Mouse (Mus musculus): ENCODE measurements around the gene Mcl1. TPM values are rescaled to one million over a fixed set of nuclear protein-coding genes. Genes with fewer than 3 reads are reported as not detected.
A peak's percentile ranks its signal among the peaks of the same experiment; 100 is the strongest.
"Not testable (repeated sequence)": the region's sequence is repeated elsewhere in the genome, so short reads cannot be mapped to it uniquely, and the experiment has no call there.

Mcl1 gene
- polyA plus RNA-seq (2015; fragmentation: Nextera tagmentation; extraction: Ambion mirVana), result 50.5 and 52.3 TPM in 2 replicates

DNA sequence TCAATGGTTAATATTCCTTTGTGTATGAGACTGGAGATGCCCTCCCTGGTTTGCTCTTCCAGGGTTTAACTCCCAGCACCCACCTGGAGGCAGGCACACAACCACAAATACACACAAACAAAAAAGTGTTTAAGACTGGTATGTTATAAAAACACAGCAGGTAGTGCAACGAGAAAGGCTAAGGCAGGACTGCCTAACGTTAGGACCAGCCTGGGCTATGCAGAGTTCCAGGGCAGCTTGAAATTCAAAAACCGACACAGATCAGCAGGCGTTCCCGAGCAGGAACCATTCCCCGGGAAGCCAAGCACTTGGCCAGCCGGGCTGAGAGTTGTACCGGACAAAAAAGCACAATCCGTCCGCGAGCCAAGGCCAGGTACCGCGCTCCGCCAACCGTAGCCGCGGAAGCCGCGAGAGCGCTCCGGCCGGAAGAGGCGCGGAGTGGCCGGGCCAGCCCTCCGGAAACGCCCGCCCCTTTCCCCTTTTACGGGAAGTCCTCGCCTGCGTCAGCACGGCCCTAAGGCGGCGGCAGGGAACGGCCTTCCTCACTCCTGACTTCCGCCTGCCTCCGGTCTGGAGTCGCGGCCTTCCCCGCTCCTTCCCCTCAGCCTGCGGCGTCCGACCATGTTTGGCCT is at the start of gene Mcl1:
TSS of gene Mcl1 (plus strand) at position 553 of the 632 bp plus-strand sequence.
- H3K9me3 ChIP-seq, result no peaks in the 10 kb centered on the region
- H3K27me3 ChIP-seq (replicated peaks), result no peaks in the 10 kb centered on the region
- WGBS, result under 1% methylated on average over 43 of the region's 43 CpGs
- peaks cover 24% of the 10 kb centered on the region for H3K4me1 ChIP-seq (replicated peaks)
- ATAC-seq, result peak; percentile 96
- peak within 1 kb of the TSS; percentile 93 for H3K4me3 ChIP-seq (replicated peaks)
- peak within 1 kb of the TSS; percentile 62 for H3K4me2 ChIP-seq (replicated peaks)
- 0 out of 2 replicates have a peak, but pooled peaks cover under 1% of the 10 kb centered on the region for H3K36me3 ChIP-seq
- H3K9ac ChIP-seq, result peak within 1 kb of the TSS; percentile 99
- peak within 1 kb of the TSS; percentile 97 for H3K27ac ChIP-seq

DNA sequence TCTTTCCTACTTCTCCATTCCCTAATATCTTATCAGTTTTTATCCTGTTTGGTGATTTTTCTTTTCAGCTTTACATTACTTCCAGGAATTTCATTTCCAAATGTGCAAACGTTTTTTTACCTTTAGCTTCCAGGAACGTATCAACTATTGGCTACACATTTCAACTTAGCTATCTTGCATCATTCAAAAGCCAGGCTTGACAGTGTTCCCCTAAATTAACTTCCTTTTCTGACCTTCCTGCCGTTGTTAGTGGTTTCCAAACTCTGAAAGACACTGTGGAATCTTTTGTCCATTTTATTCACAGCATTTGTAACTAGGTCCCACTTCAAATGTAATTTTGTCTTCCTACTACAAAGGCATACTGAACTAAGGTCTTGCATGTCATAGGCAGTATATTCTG is 49.4 kb upstream of the Mcl1 start:
- no peak overlapping the region for H3K9ac ChIP-seq
- H3K9me3 ChIP-seq, result no peaks in the 10 kb centered on the region
- H3K4me3 ChIP-seq (replicated peaks), result no peak overlapping the region
- no peaks in the 10 kb centered on the region for H3K4me1 ChIP-seq (replicated peaks)
- ATAC-seq, result no peak
- H3K27ac ChIP-seq, result no peak overlapping the region
- WGBS, result 76% methylated on average over 3 of the region's 3 CpGs
- H3K4me2 ChIP-seq (replicated peaks), result no peak overlapping the region
- no peaks in the 10 kb centered on the region for H3K27me3 ChIP-seq (replicated peaks)
- peaks cover 17% of the 10 kb centered on the region for H3K36me3 ChIP-seq

DNA sequence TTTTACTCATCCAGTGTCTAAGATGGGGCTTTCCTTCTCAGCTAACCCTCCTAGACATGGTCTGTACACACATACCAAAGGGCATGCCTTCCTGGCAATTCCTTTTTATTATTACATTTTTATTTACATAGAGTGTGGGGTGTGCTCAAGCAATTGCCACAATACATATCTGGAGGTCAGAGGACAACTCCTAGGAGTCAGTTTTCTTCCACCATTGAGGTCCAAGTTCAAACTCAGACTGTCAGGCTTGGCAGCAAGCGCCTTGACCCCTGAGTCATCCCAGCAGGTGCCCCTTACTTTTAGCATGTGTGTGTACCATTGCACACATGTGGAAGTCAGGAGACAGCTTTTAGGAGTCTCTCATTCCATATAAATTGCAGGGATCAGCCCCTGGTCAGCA is 44.6 kb upstream of the Mcl1 start:
- no peaks in the 10 kb centered on the region for H3K27me3 ChIP-seq (replicated peaks)
- no peaks in the 10 kb centered on the region for H3K4me1 ChIP-seq (replicated peaks)
- H3K9me3 ChIP-seq, result no peaks in the 10 kb centered on the region
- H3K36me3 ChIP-seq, result peaks cover 29% of the 10 kb centered on the region
- H3K4me2 ChIP-seq (replicated peaks), result no peak overlapping the region
- ATAC-seq, result peak; percentile 91
- H3K27ac ChIP-seq, result 0 out of 2 replicates have a peak overlapping the region, but pooled peaks have one; percentile 40
- H3K9ac ChIP-seq, result no peak overlapping the region
- H3K4me3 ChIP-seq (replicated peaks), result no peak overlapping the region
- 77% methylated on average over 1 of the region's 1 CpGs for WGBS

DNA sequence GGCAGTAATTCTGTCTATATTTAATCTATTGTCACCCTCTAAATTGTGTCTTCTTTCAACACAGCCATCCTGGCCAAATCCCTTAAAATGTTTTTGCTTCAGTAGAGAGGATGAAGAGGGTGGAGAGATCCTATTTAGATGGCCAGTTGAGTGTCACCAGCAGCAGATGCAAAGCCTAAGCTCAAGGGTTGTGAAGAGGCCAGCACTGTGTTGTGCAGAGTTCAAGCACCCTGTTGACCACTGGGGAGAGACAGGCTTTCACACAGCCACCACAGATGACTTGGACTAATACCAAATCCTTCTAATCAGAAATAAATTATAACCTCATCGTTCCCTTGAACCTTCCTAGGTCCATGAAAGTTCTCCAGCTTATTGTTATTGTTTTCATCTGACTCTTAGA is 40.1 kb upstream of the Mcl1 start:
- Histone ChIP-seq H3K36me3 (peaks cover 18% of the 10 kb centered on the region), H3K4me2 (replicated peaks) (no peak overlapping the region), H3K4me1 (replicated peaks) (no peaks in the 10 kb centered on the region), H3K9ac (no peak overlapping the region), H3K9me3 (no peaks in the 10 kb centered on the region), H3K27ac (no peak overlapping the region), H3K27me3 (replicated peaks) (no peaks in the 10 kb centered on the region), H3K4me3 (replicated peaks) (no peak overlapping the region)
- WGBS, result 61% methylated on average over 1 of the region's 1 CpGs
- ATAC-seq, result no peak

DNA sequence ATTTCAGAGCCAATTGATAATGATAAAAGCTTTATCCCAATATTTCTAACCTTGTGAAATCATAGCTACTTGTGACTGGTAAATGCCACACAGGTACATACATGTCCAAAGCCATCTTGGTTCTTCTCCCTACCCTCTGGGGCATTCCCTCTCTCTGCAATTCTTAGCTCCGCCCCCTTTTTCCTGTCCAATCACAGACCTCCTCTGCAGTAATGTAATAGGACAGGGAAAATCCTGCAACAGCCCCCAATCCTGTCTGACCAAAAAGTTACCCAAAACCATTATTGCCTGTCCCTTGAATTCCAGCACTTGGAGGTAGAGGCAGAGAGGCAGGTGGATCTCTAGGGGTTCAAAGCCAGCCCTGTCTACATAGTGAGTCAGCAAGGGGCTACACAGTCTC is 37.3 kb upstream of the Mcl1 start:
- no peak for ATAC-seq
- Histone ChIP-seq H3K4me3 (replicated peaks) (no peak overlapping the region), H3K9ac (no peak overlapping the region), H3K27me3 (replicated peaks) (no peaks in the 10 kb centered on the region), H3K9me3 (no peaks in the 10 kb centered on the region), H3K4me1 (replicated peaks) (0 out of 2 replicates have a peak, but pooled peaks cover 6% of the 10 kb centered on the region), H3K36me3 (peaks cover 17% of the 10 kb centered on the region), H3K4me2 (replicated peaks) (no peak overlapping the region), H3K27ac (no peak overlapping the region)
- 87% methylated on average over 1 of the region's 1 CpGs for WGBS

DNA sequence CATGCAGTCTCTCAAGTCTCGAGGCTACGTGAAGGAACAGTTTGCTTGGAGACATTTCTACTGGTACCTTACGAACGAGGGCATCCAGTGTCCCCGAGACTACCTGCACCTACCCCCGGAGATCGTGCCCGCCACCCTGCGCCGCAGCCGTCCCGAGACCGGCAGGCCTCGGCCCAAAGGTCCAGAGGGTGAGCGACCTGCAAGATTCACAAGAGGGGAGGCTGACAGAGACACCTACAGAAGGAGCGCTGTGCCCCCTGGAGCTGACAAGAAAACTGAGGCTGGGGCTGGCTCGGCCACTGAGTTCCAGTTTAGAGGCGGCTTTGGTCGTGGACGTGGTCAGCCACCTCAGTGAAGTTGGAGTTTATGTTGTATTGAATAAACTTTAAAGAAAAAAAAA is 36.2 kb upstream of the Mcl1 start:
- peaks cover 13% of the 10 kb centered on the region; the same call in 1 of the 2 replicates for H3K36me3 ChIP-seq
- H3K27ac ChIP-seq; ATAC-seq; H3K9ac ChIP-seq; H3K4me1 ChIP-seq (replicated peaks); H3K27me3 ChIP-seq (replicated peaks); H3K9me3 ChIP-seq; H3K4me3 ChIP-seq (replicated peaks); H3K4me2 ChIP-seq (replicated peaks): not testable (repeated sequence)
- WGBS, result 95% methylated on average over 20 of the region's 20 CpGs

DNA sequence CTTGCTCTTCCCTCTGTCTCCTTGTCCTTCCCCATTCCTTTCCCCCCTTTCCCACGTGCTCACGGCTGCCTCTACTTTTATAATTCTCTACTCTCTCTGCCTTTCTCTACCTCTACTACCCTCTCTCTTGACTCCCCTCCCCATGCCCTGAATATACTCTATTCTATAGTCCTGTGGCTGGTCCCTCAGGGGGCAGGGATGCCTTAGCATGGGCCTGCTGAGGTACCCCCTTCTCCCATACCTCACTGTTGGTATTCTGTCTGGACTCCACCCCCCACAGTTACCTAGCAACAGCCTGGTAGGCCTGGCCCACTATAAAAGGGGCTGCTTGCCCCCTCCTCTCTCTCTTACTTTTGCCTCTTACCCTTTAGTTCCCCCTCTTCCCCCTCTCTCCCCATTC is 35.0 kb upstream of the Mcl1 start:
- Histone ChIP-seq H3K27ac (no peak overlapping the region), H3K9me3 (no peaks in the 10 kb centered on the region), H3K36me3 (peaks cover 14% of the 10 kb centered on the region), H3K4me2 (replicated peaks) (no peak overlapping the region), H3K4me1 (replicated peaks) (0 out of 2 replicates have a peak, but pooled peaks cover 7% of the 10 kb centered on the region), H3K9ac (no peak overlapping the region), H3K4me3 (replicated peaks) (no peak overlapping the region), H3K27me3 (replicated peaks) (no peaks in the 10 kb centered on the region)
- 75% methylated on average over 2 of the region's 2 CpGs for WGBS
- no peak for ATAC-seq

DNA sequence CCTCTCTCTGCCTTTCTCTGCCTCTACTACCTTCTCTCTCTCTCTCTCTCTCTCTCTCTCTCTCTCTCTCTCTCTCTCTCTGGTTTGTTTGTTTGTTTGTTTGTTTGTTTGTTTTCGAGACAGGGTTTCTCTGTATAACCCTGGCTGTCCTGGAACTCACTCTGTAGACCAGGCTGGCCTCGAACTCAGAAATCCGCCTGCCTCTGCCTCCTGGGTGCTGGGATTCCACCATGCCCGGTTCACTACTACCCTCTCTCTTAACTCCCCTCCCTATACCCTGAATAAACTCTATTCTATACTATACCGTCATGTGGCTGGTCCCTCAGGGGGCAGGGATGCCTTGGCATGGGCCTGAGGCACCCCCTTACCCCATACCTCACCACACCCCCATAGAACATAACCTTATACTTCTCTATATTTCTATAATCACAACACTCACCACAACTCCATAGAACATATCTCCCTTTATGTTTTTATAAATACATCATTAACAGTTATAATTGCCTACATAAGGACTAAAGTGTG is 34.5 kb upstream of the Mcl1 start:
- Histone ChIP-seq H3K9ac (peak overlapping the region; percentile 49; the same call in 1 of the 2 replicates), H3K27ac (peak overlapping the region; percentile 75), H3K4me3 (replicated peaks) (peak overlapping the region; percentile 23; the same call in 1 of the 2 replicates), H3K36me3 (peaks cover 19% of the 10 kb centered on the region), H3K4me2 (replicated peaks) (peak overlapping the region; percentile 58)
- H3K4me1 ChIP-seq (replicated peaks); H3K27me3 ChIP-seq (replicated peaks); H3K9me3 ChIP-seq; ATAC-seq: not testable (repeated sequence)
- WGBS, result 70% methylated on average over 5 of the region's 5 CpGs

DNA sequence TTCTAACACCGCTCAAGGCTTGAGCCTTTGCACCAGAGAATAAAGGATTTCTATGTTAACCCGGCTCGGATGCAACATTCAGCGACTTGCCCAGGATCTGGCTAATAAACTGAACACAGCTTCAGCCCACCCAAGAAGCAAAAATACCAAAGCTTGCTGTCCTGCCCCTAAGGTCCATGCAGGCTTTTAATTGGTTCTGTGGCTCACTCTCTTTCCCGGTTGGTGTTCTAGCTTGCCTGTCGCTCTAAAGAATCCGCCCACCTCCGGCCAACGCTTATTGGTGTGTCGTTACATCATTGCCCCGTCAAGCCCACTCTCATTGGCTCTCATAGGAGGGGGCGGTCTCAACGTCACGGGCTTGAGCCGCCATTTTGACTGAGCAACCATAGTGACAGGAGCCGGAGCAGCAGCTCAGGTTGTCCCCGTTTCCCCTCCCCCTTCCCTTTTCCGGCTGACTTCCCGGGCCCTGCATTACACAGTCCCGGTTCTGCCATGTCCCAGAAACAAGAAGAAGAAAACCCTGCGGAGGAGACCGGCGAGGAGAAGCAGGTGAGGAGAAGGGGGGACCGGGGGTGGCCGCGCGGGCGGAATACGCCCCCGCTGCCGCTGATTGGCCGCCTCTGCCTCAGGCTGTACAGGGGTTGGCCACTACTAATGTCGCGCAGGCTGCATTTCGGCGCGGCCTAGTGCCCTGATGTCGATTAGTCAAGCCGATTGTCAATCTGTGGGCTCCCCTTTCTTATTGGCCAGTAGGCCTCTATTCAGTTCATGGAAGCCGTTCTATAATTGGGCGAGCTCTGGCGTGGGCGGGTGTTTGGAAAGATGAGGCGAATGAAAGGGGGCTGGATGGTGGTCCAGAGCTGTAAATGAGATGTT is 33.7 kb upstream of the Mcl1 start, which contains the start of gene Ensa:
TSS of gene Ensa (plus strand) at position 366 of the 876 bp plus-strand sequence.
- under 1% methylated on average over 44 of the region's 44 CpGs for WGBS
- Histone ChIP-seq H3K4me1 (replicated peaks) (0 out of 2 replicates have a peak, but pooled peaks cover 7% of the 10 kb centered on the region), H3K4me3 (replicated peaks) (peak within 1 kb of the TSS; percentile 65), H3K27me3 (replicated peaks) (no peaks in the 10 kb centered on the region), H3K9me3 (no peaks in the 10 kb centered on the region), H3K9ac (peak within 1 kb of the TSS; percentile 63), H3K27ac (peak within 1 kb of the TSS; percentile 86), H3K4me2 (replicated peaks) (peak within 1 kb of the TSS; percentile 64), H3K36me3 (peaks cover 20% of the 10 kb centered on the region)
- ATAC-seq, result peak; percentile 99

DNA sequence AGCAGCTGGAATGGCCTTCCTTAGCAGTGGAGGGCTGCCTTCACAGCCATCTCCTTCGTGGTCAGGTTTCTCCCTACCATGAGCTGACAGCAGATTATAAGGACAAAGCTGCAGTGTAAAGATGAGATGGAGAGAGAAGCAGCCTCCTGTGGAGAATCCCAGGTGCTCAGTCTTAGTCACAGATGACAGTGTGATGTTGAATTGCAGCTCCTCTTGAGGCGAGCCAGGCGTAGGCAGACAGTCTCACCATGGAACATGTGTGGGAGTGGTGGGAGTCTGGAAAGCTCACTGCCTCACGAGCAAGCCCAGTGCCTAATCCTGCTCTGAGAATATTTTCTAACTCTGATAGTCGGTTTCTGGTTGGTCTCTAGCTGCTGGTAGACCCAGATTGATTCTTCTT is 30.8 kb upstream of the Mcl1 start:
- no peaks in the 10 kb centered on the region for H3K27me3 ChIP-seq (replicated peaks)
- no peaks in the 10 kb centered on the region for H3K9me3 ChIP-seq
- H3K36me3 ChIP-seq, result peaks cover 25% of the 10 kb centered on the region
- H3K9ac ChIP-seq, result no peak overlapping the region
- no peak overlapping the region for H3K27ac ChIP-seq
- 0 out of 2 replicates have a peak, but pooled peaks cover 7% of the 10 kb centered on the region for H3K4me1 ChIP-seq (replicated peaks)
- no peak for ATAC-seq
- WGBS, result 86% methylated on average over 5 of the region's 5 CpGs
- H3K4me2 ChIP-seq (replicated peaks), result no peak overlapping the region
- H3K4me3 ChIP-seq (replicated peaks), result no peak overlapping the region

DNA sequence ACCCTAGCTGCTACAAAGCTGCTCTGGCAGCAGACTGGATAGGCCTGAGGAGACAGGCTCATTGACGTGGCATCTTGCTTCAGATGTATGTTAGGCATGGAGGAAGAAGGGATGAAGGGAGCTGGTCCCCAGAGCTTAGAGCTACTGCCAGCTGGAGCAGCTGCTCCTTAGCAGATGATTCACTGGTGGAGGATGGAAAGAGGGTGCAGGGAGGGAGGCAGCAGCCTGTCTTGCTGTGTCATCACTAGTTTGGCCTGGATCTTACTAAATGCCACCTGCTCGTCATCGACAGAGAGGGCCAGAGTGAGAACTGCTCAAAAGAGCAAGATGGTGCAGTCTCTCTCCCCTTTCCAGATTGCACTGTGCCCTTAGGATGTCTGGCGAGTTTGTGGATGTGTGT is 28.8 kb upstream of the Mcl1 start:
- Histone ChIP-seq H3K9me3 (no peaks in the 10 kb centered on the region), H3K27me3 (replicated peaks) (no peaks in the 10 kb centered on the region), H3K4me1 (replicated peaks) (0 out of 2 replicates have a peak, but pooled peaks cover 7% of the 10 kb centered on the region), H3K27ac (no peak overlapping the region), H3K4me3 (replicated peaks) (no peak overlapping the region), H3K4me2 (replicated peaks) (no peak overlapping the region), H3K36me3 (peaks cover 29% of the 10 kb centered on the region), H3K9ac (no peak overlapping the region)
- WGBS, result 75% methylated on average over 4 of the region's 4 CpGs
- no peak for ATAC-seq

DNA sequence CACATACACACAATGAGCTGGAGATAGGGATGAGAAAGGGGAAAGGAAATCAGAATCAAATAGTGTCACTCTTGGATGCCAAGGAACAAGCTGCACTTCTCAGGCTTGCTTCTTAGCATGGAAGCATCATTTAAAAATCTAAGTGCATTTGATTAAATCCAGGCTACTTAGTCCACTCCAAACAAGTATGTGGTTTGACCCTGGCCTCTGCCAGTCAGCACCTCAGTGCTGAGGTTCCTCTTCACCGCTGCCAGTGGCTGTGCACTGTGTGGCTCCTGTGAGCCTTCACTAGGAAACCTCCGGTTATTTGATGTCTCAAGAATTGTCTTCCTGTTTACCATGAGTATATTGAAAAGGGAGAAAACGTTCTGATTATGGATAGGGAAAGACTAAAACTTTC is 27.7 kb upstream of the Mcl1 start:
- peaks cover 29% of the 10 kb centered on the region for H3K36me3 ChIP-seq
- WGBS, result 77% methylated on average over 3 of the region's 3 CpGs
- H3K4me1 ChIP-seq (replicated peaks), result 0 out of 2 replicates have a peak, but pooled peaks cover 5% of the 10 kb centered on the region
- no peak for ATAC-seq
- no peak overlapping the region for H3K4me3 ChIP-seq (replicated peaks)
- no peak overlapping the region for H3K4me2 ChIP-seq (replicated peaks)
- no peaks in the 10 kb centered on the region for H3K9me3 ChIP-seq
- no peak overlapping the region for H3K9ac ChIP-seq
- no peak overlapping the region for H3K27ac ChIP-seq
- no peaks in the 10 kb centered on the region for H3K27me3 ChIP-seq (replicated peaks)

Data from intestine, embryonic 15.5 days (tissue).